Mouse (Mus musculus) liver, postnatal 0 days (tissue): ENCODE measurements around the gene Tgm5.

Experiments
- CTCF ChIP-seq: sonication (generic); IDR thresholded peaks from 2 replicates; pipeline ENCODE4 v1.5.1; 2016; ENCODE audit warnings: antibody characterized with exemption, low read depth
- EP300 ChIP-seq: IDR thresholded peaks from 2 replicates; pipeline ENCODE4 v1.6.1; 2016; ENCODE audit warnings: antibody characterized with exemption, low read depth, mild to moderate bottlenecking

- TF ChIP-seq CTCF (no peak), EP300 (no peak)
These were observed 31.6 kb downstream of the Tgm5 start for GRCm38 (mm10) chr2:121054060-121054459.
